Mouse (Mus musculus) heart, adult 2 months (tissue): Measurements from ENCODE around the gene Cpe.

Experiments used
- CTCF ChIP-seq: fragments of 200-600 bp; IDR thresholded peaks from 2 replicates; pipeline ENCODE4 v1.8.1; 2022; ENCODE audit warnings: antibody characterized with exemption, mild to moderate bottlenecking, moderate library complexity
- POLR2A ChIP-seq: fragments of 200-500 bp; IDR thresholded peaks from 2 replicates; pipeline ENCODE4 v1.6.1; 2011; ENCODE audit warnings: mild to moderate bottlenecking, low read depth, low read length, control low read depth; ENCODE audit not compliant: insufficient read depth

DNA sequence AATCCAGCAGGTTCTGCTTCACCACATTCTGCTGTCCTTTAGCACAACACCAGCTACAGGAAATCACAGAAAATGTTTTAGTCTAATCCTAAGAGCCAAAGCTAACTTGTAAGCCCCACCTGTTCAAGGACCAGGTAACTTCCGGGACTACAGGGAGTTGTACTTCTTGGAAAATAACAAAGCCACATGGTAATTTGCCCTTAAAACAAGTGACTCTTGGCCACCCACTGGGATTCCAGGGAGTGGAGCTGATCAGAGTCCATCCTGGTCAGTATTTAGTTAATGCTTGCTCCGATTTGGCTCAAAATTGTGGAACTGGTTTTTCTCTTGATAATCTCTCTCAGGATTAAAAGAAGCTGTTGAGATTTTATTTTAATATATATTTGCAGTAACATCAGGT is 61.1 kb downstream of the Cpe start:
- TF ChIP-seq CTCF (no peak), POLR2A (no peak)
